Mouse (Mus musculus) heart, embryonic 13.5 days (tissue): ENCODE measurements around the gene Dab1. TPM values are rescaled to one million over a fixed set of nuclear protein-coding genes. Genes with fewer than 3 reads are reported as not detected.
A peak's percentile ranks its signal among the peaks of the same experiment; 100 is the strongest.

Experiments
- ATAC-seq: fragments of 200-750 bp; cut with Nextera tagmentation; 2 replicates; pipeline ENCODE4 v1.8.0; 2017; ENCODE audit warnings: moderate TSS enrichment; ENCODE audit not compliant: insufficient number of reproducible peaks, low FRiP score, low TSS enrichment; ENCODE audit errors: extremely low read depth
- H3K27ac ChIP-seq: fragments of 300-500 bp; sonication (generic); replicated peaks from 2 replicates; pipeline ENCODE4 v1.5.1; 2015; ENCODE audit warnings: moderate library complexity, mild to moderate bottlenecking, inconsistent platforms
- H3K27me3 ChIP-seq: fragments of 300-500 bp; sonication (generic); replicated peaks from 2 replicates; pipeline ENCODE4 v1.6.1; 2015; ENCODE audit warnings: mild to moderate bottlenecking, inconsistent platforms
- H3K36me3 ChIP-seq: fragments of 300-500 bp; sonication (generic); 2 replicates; pipeline ENCODE4 v1.6.1; 2015; ENCODE audit warnings: mild to moderate bottlenecking, inconsistent platforms
- H3K4me1 ChIP-seq: fragments of 300-500 bp; sonication (generic); 2 replicates; pipeline ENCODE4 v1.6.1; 2015; ENCODE audit warnings: inconsistent platforms
- H3K4me2 ChIP-seq: fragments of 300-500 bp; sonication (generic); 2 replicates; pipeline ENCODE4 v1.6.1; 2015; ENCODE audit warnings: inconsistent platforms, mild to moderate bottlenecking, moderate library complexity
- H3K4me3 ChIP-seq: fragments of 300-500 bp; sonication (generic); 2 replicates; pipeline ENCODE4 v1.5.1; 2015; ENCODE audit warnings: moderate library complexity, mild to moderate bottlenecking, inconsistent platforms
- H3K9ac ChIP-seq: fragments of 300-500 bp; sonication (generic); 2 replicates; pipeline ENCODE4 v1.6.1; 2015; ENCODE audit warnings: inconsistent platforms, mild to moderate bottlenecking, moderate library complexity
- H3K9me3 ChIP-seq: fragments of 300-500 bp; sonication (generic); 2 replicates; pipeline ENCODE4 v1.6.1; 2016; ENCODE audit warnings: inconsistent platforms
- WGBS: fragments of 180-500 bp; shearing (Covaris S2); methylation state at CpG from one replicate; pipeline ENCODE4 v1.1.7; 2015; ENCODE audit warnings: mixed read lengths; 5-methylcytosine and 5-hydroxymethylcytosine counted together
- polyA plus RNA-seq: library from polyadenylated mRNA; unstranded; fragments of >200 nt; fragmentation: Nextera tagmentation; extraction: Ambion mirVana; gene quantifications from 2 replicates; pipeline ENCODE4 v1.2.1, GENCODE M21; 2015

Dab1 gene
- polyA plus RNA-seq, 1 experiment from 2014 or later: 0.48 TPM

- 89% methylated on average over 4 of the region's 4 CpGs for WGBS
- no peak overlapping the region for H3K4me3 ChIP-seq
Observed at GRCm38 (mm10) chr4:104644862-104645261, 1025.7 kb downstream of the Dab1 start.

GRCm38 (mm10) chr4:104651761-104652160, 1032.6 kb downstream of the Dab1 start:
- H3K9ac ChIP-seq: no peak overlapping the region
- no peak for ATAC-seq
- H3K4me2 ChIP-seq: no peak overlapping the region
- H3K27me3 ChIP-seq: no peaks in the 10 kb centered on the region
- peaks cover 12% of the 10 kb centered on the region for H3K4me1 ChIP-seq
- H3K4me3 ChIP-seq: no peak overlapping the region
- no peaks in the 10 kb centered on the region for H3K9me3 ChIP-seq
- H3K27ac ChIP-seq: no peak overlapping the region
- H3K36me3 ChIP-seq: no peaks in the 10 kb centered on the region
- 65% methylated on average over 6 of the region's 6 CpGs for WGBS

More at GRCm38 (mm10) chr4:104644862-104645261, 1025.7 kb downstream of the Dab1 start:
- no peaks in the 10 kb centered on the region for H3K4me1 ChIP-seq
- no peaks in the 10 kb centered on the region for H3K9me3 ChIP-seq
- no peaks in the 10 kb centered on the region for H3K27me3 ChIP-seq
- no peak overlapping the region for H3K4me2 ChIP-seq
- ATAC-seq: no peak
- H3K36me3 ChIP-seq: no peaks in the 10 kb centered on the region
- no peak overlapping the region for H3K9ac ChIP-seq
- H3K27ac ChIP-seq: no peak overlapping the region

DNA sequence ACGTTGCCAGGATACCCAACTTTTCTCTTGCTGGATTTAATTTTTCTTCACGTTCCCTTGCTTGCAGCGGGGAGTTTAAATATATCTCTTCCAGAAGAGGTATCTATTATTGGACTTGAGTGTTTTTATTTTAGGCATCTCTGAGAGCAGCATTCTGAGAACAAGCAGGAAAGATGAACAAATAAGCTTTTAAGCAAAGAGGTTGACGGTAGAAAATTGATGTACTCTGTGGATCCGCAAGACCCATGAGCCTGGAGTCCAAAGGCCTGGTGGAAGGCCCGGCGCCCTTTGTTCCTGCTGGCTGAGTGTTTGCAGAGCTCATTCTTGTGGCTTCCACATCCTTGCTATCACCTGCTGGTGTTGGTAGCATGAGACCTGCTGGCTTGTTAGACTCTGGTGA, 1037.6 kb downstream of the Dab1 start:
- no peaks in the 10 kb centered on the region for H3K9me3 ChIP-seq
- peak overlapping the region; percentile 31 for H3K4me2 ChIP-seq
- H3K36me3 ChIP-seq: no peaks in the 10 kb centered on the region
- peak overlapping the region; percentile 51; the same call in 1 of the 2 replicates for H3K27ac ChIP-seq
- no peak overlapping the region for H3K9ac ChIP-seq
- H3K4me3 ChIP-seq: no peak overlapping the region
- peaks cover 19% of the 10 kb centered on the region for H3K4me1 ChIP-seq
- no peaks in the 10 kb centered on the region for H3K27me3 ChIP-seq
- 47% methylated on average over 7 of the region's 7 CpGs for WGBS
- ATAC-seq: no peak

DNA sequence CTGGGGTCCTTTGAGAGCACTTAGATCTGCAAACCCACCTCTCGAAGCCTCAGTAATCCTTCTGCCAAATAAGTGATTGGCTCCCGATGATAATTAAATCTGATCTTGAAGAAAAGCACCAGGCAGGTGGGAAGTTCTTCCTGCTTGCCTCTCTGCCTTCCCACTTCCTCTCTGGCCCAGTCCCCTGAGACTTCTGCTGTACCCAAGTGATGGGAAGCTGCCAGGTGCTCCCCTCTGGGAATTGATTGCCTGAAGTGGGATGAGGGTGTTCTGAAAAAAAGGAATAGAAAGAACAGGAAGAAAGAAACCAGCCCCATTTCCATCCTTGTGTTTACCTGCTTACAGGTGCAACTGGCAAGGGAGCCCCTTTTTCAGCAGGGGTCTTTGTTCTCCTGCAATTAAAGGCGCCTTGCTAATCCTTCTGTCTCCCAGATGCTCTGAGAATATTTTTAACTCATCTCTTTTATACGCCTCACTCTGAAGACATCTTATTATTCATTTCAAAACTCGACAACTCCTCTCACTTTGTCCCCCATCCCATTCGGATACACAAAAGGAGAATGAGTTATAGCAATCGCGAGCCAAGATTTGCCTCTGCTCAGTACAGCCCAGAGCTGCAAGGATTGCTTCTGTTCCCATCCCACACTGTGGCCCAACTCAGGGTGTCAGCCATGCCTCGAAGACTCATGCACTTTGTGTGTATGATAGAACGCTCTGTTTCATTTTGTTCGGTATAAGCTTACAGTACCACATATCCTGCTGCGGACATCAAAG, 1043.9 kb downstream of the Dab1 start:
- no peak overlapping the region for H3K4me3 ChIP-seq
- no peaks in the 10 kb centered on the region for H3K4me1 ChIP-seq
- no peak overlapping the region for H3K9ac ChIP-seq
- no peak overlapping the region for H3K4me2 ChIP-seq
- no peaks in the 10 kb centered on the region for H3K9me3 ChIP-seq
- H3K36me3 ChIP-seq: no peaks in the 10 kb centered on the region
- no peak overlapping the region for H3K27ac ChIP-seq
- 72% methylated on average over 12 of the region's 12 CpGs for WGBS
- no peaks in the 10 kb centered on the region for H3K27me3 ChIP-seq
- ATAC-seq: no peak

DNA sequence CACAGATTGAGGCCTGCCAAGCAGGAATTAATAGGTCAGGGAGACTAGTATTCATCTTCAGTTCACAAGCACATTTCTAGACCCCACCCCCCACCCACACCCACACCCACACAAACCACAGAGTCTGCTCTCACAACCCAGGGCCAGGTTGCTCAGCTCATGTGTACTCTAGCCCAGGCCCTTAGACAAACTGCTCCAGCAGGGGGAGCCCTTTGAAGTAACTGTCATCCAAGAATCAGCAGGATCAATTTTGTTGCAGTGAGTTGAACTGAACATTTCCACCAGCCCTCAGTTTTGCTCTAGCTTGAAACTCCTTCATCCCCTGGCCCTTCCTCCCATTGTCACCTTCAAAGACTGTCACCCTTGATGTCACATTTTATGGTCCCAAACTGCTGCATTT, 1046.4 kb downstream of the Dab1 start:
- Histone ChIP-seq H3K4me3 (no peak overlapping the region), H3K9me3 (no peaks in the 10 kb centered on the region), H3K4me2 (no peak overlapping the region), H3K27ac (no peak overlapping the region), H3K27me3 (no peaks in the 10 kb centered on the region), H3K36me3 (no peaks in the 10 kb centered on the region), H3K4me1 (no peaks in the 10 kb centered on the region), H3K9ac (no peak overlapping the region)
- ATAC-seq: no peak

- no peaks in the 10 kb centered on the region for H3K27me3 ChIP-seq
- H3K9me3 ChIP-seq: no peaks in the 10 kb centered on the region
- no peaks in the 10 kb centered on the region for H3K4me1 ChIP-seq
- no peak overlapping the region for H3K27ac ChIP-seq
- H3K9ac ChIP-seq: no peak overlapping the region
- H3K4me2 ChIP-seq: no peak overlapping the region
- WGBS: 83% methylated on average over 10 of the region's 10 CpGs
- no peaks in the 10 kb centered on the region for H3K36me3 ChIP-seq
- no peak overlapping the region for H3K4me3 ChIP-seq
- ATAC-seq: no peak
Observed at GRCm38 (mm10) chr4:104666831-104667551, 1047.8 kb downstream of the Dab1 start.

GRCm38 (mm10) chr4:104668061-104668460, 1048.9 kb downstream of the Dab1 start:
- Histone ChIP-seq H3K9me3 (no peaks in the 10 kb centered on the region), H3K27me3 (no peaks in the 10 kb centered on the region), H3K9ac (no peak overlapping the region), H3K27ac (no peak overlapping the region), H3K4me3 (no peak overlapping the region), H3K4me1 (no peaks in the 10 kb centered on the region), H3K36me3 (no peaks in the 10 kb centered on the region), H3K4me2 (no peak overlapping the region)
- no peak for ATAC-seq
- 79% methylated on average over 6 of the region's 6 CpGs for WGBS

DNA sequence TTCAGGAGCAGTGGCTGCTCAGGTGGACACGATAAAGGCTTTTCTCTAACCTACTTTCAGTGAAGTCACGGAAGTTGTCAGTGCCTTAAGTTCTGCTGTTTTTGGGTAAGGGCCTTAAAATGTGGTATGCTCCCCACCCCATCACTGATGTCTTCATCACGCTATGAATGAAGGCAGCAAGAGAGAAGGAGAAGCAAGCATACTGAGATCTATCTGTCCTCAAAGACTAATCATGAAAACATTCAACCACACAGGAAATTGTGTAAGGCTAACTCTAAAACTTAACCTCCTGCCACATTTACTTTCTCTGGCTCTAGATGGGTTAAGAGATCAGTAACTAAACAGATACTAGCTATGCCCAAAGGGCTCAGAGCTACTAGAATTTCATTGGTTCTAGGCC, 1050.2 kb downstream of the Dab1 start:
- Histone ChIP-seq H3K27me3 (no peaks in the 10 kb centered on the region), H3K27ac (no peak overlapping the region), H3K36me3 (no peaks in the 10 kb centered on the region), H3K4me2 (no peak overlapping the region), H3K9me3 (no peaks in the 10 kb centered on the region), H3K9ac (no peak overlapping the region), H3K4me3 (no peak overlapping the region), H3K4me1 (no peaks in the 10 kb centered on the region)
- no peak for ATAC-seq
- 75% methylated on average over 3 of the region's 3 CpGs for WGBS

DNA sequence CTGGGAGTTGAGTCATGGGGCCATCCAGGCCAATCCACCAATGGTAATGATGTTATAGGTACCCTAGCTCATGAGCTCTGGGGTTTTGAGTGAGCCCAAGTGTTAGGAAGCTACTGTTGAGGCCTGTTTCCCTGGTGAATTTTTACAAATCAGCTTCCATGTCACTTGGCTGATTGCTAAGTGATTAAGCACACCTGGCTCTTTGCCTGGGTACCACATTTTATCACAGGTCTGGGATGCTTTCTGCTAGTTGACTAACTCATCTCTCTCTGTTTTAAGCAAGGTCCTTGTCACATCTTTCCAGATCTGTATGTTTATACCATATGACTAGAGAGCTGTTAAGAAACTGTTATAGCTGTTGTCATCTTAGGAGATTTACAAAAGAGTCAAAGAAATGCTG, 1051.6 kb downstream of the Dab1 start:
- no peaks in the 10 kb centered on the region for H3K4me1 ChIP-seq
- ATAC-seq: no peak
- no peaks in the 10 kb centered on the region for H3K27me3 ChIP-seq
- no peaks in the 10 kb centered on the region for H3K9me3 ChIP-seq
- H3K36me3 ChIP-seq: no peaks in the 10 kb centered on the region
- no peak overlapping the region for H3K4me2 ChIP-seq
- H3K4me3 ChIP-seq: no peak overlapping the region
- H3K27ac ChIP-seq: no peak overlapping the region
- no peak overlapping the region for H3K9ac ChIP-seq

- Histone ChIP-seq H3K9me3 (no peaks in the 10 kb centered on the region), H3K4me2 (no peak overlapping the region), H3K4me1 (no peaks in the 10 kb centered on the region), H3K9ac (no peak overlapping the region), H3K36me3 (no peaks in the 10 kb centered on the region), H3K4me3 (no peak overlapping the region), H3K27me3 (no peaks in the 10 kb centered on the region), H3K27ac (no peak overlapping the region)
- WGBS: 76% methylated on average over 3 of the region's 3 CpGs
- ATAC-seq: no peak
Observed at GRCm38 (mm10) chr4:104673317-104673716, 1054.2 kb downstream of the Dab1 start.

DNA sequence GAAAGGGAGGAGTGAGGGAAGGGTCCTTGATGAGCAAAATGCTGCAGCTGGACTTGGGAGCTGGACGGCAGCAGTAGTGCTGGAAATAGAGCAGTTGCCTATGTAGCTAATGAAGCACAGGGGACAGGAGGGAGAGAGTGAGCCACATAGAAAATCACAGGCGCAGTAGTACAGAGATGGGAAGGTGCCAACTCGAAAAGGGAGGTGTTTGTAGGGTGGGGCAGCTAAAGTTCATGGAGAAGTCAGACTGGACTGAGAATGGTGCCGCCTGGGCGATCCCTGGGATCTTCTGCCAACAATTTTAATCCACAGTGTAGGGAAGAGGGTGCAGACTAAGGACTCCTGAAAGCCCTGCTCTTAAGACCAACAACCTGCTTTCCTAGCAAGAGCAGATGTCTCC, 1055.5 kb downstream of the Dab1 start:
- whole genome bisulfite sequencing: 74% methylated on average over 5 of the region's 5 CpGs
- Histone ChIP-seq H3K27me3 (no peaks in the 10 kb centered on the region), H3K9me3 (no peaks in the 10 kb centered on the region), H3K4me2 (no peak overlapping the region), H3K27ac (no peak overlapping the region), H3K36me3 (no peaks in the 10 kb centered on the region), H3K4me3 (no peak overlapping the region), H3K9ac (no peak overlapping the region), H3K4me1 (no peaks in the 10 kb centered on the region)
- ATAC-seq: no peak

DNA sequence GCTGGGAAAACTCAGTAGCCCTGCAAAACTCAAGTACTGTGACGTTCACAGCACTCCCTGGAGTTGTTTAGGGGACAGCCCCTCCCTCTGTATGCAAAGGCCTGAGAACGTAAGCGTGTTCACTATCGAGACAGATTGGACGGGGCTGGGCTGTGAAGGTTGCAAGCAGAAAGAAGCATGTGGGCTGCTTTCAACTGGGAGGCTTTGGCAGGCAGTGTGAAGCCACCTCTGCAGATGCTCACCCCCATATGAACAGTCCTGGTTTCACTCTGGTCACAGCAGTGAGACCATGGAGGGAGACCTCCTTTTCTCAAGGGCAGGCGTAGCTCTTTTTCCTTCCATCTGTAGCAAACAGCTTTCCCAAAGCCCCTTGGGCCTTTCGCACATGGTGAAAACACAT, 1059.1 kb downstream of the Dab1 start:
- Histone ChIP-seq H3K36me3 (no peaks in the 10 kb centered on the region), H3K4me3 (no peak overlapping the region), H3K4me1 (no peaks in the 10 kb centered on the region), H3K27me3 (no peaks in the 10 kb centered on the region), H3K9ac (no peak overlapping the region), H3K4me2 (no peak overlapping the region), H3K9me3 (no peaks in the 10 kb centered on the region), H3K27ac (no peak overlapping the region)
- ATAC-seq: no peak
- 74% methylated on average over 7 of the region's 7 CpGs for WGBS
